Mouse (Mus musculus): ENCODE measurements around the gene Lyl1. TPM values are rescaled to one million over a fixed set of nuclear protein-coding genes. Genes with fewer than 3 reads are reported as not detected.
A peak's percentile ranks its signal among the peaks of the same experiment; 100 is the strongest.
"Not testable (repeated sequence)": the region's sequence is repeated elsewhere in the genome, so short reads cannot be mapped to it uniquely, and the experiment has no call there.

Gene Lyl1
- total RNA-seq, 2 experiments from 2014 or later = 9.6 to 10.6 TPM

- DNase-seq = no peak
Measured at GRCm38 (mm10) chr8:84668731-84669485, 32.3 kb upstream of the Lyl1 start.

GRCm38 (mm10) chr8:84670295-84671006 is 30.8 kb upstream of the Lyl1 start:
- DNase-seq = not testable (repeated sequence)

- no peak for DNase-seq
Measured at GRCm38 (mm10) chr8:84677305-84677704, 24.0 kb upstream of the Lyl1 start.

DNA sequence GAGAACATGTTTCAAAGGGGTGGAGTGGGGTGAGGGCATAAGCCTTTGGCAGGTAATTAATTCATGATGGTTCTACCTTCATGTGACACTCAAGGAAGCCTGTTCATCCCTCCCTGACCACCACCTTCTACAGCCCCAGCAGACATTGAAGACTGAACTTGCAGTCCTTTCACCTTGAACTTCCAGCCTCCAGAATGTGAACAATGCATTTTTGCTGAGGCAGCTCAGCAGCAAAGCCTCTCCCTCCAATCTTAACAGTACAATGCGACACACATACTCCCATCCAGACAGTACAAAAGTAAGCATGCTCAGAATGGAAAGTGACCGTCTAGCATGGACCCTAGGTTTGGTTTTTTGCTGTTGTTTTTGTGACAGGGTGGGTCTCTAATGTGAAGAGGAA is 19.8 kb upstream of the Lyl1 start:
- DNase-seq = no peak

DNA sequence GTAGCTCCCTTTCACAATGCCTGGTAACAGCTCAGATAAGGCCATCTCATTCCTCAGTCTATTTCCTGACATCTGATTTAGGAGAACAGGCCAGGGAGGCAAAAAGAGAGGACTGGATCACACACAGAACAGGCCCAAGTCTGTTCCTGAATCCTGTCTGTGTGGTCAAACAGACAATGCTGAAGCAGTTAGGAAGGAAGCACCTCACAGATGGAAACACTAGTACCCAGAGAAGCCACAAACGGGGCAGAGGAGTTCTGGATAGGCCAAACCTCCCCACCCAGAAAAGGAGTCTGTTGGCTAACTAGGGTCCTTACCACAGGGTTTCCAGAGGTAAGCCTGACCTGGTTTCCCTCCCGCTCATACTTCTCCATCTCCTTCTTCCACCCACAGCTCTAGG is 19.0 kb upstream of the Lyl1 start:
- DNase-seq = no peak

GRCm38 (mm10) chr8:84684537-84684936 is 16.7 kb upstream of the Lyl1 start:
- DNase-seq = no peak

DNA sequence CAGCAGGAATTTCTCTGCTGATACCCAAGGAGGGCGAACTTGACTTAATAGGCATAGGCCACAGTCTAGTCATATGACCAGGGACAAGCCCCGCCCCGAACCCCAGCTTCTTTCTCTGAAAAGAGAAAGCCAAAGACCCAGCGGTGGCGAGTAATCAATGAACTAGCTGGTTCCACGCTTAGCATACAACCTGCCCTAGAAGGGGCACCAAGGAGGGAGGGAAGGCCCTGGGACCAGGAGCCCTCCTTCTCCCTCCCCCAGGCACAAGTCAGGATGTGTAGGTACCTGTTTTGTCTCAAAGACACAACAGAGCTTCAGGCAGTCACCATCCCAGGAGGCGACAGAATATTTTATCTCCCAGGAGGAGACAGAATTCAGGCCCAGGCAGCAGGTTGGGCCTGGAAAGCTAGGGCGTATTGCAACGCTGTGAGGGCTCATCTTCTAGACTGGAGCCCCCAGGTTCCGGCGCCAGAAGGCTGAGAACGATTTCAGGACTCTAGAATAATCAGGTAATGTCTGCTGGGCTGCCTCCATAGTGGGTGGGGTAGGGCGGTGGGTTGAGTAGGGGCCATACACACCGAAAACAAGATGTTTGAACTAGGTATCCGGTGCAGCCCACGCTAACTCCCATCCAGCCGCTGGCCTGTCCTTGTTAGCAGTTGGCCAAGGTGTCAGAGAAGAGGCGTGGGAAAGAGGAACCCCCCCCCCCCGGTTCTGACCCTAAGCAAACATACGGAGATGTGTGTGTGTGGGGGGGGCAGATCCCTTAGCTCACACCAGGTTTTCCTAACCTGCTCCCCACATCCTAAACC is 14.9 kb upstream of the Lyl1 start, which contains the start of gene Trmt1:
Gene Trmt1, plus strand, starts transcription at position 117 of the 812 bp plus-strand sequence.
- no peak for DNase-seq

GRCm38 (mm10) chr8:84687003-84687704 is 14.1 kb upstream of the Lyl1 start:
- DNase-seq = peak; percentile 43

DNA sequence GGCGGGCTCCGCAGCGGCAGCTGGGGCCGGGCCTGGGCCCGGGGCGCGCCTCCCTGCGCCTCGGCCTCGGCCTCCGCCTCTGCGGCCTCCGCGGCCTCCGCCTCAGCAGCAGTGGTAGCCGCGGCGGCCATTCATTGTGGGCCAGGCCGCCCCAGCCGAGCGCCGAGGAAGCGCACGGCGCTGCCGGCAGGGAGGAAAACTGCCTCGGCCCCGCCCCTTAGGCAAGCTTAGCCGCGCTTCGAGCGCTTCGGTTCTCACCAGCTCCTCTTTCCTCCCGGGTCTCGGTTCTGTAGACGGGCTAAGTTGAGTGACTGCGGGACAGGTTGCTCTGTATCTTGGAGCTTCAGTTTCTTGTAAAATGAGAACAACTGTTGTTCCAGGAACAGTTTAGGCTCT is 13.6 kb upstream of the Lyl1 start, which contains the start of gene Nacc1:
Gene Nacc1, minus strand, starts transcription at position 158 of the 396 bp plus-strand sequence.
- DNase-seq = peak; percentile 91

GRCm38 (mm10) chr8:84689091-84689915 is 12.0 kb upstream of the Lyl1 start:
- DNase-seq = peak; percentile 92

DNA sequence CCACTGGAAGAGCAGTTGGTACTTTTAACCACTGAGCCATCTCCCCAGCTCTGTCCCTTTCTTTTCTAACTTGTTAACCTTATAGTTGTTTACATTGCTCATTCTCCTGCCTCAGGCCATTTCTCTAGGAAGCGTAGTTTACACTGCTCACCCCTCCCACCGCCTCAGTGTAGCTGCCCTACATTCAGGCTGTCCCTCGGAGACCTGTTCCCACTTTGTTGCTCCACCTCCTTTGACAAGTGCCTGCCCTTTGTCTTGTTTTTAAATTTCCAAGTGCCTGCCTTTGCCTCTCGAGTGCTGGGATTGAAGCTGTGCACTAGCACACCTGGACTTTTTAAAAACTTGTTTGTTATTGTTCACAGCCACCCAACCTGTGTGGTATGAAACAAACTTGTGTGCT is 7.9 kb upstream of the Lyl1 start:
- DNase-seq = no peak

DNA sequence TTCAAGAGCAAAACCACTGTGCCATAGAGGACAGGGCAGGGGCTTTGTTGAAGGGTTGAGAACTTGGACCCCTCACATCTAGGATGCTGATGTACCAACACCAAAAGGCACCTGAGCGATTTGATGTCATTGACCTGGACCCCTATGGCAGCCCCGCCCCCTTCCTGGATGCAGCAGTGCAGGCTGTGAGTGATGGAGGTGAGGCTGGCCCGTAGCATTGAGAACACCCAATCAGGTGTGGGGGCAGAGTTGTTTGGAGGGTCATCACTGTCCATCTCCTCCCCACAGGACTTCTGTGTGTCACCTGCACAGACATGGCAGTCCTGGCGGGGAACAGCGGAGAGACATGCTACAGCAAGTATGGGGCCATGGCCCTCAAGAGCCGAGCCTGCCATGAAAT is 6.1 kb upstream of the Lyl1 start:
- DNase-seq = no peak

DNA sequence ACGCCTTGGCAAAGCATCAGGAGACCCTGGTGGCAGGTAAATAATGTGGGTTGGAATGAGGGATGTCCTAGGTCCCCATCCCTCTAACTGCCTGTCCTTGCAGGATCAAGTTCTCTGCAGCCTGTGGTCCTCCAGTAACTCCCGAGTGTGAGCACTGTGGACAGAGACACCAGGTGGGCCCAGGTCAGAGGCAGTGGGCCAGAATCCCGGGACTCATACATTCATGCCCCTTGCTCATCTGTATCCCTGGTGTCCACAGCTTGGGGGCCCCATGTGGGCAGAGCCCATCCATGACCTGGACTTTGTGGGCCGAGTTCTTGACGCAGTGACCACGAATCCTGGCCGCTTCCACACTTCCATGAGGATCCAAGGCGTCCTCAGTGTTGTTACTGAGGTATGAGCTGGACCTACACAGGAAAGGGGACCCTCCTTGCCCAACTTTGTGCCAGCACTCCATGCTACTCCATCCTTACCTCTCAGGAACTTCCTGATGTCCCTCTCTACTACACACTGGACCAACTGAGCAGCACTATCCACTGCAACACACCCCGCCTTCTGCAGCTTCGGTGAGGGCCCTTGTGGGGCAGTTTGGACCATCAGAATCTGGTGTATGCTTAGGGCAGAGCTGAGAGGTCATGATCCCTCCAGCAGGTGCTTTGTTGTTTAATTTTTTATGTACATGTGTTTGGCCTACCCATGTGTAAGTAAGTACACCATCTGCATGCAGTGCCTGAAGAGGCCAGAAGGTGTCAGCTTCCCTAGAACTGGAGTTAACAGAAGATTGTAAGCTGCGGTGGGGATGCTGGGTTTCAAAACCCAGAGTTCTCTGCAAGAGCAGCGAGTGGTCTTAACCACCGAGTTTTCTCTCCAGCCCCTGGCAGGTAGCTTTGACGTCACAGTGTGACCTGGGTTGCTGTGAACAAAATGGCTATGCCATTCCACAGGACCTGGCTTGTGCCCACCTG is 3.8 kb upstream of the Lyl1 start:
- DNase-seq = peak; percentile 66

DNA sequence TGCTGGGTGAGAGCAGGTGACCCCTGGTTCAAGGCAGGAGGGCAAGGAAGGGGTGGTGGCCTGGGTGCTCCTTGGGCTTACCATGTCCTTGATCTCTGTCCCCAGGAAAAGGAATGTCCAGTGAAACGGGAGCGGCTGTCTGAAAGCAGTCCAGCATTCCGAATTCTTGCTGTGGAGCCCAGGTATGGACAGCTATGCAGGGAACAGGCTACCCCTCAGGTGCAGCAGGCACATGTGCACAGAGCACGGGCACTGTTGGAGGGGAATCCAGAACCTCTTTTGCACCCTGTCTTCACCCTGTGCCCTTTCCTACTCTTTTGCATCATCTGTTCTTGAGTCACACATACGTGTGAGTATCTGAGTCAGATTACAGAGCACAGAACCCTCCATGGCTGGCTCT is 3.0 kb upstream of the Lyl1 start:
- no peak for DNase-seq

DNA sequence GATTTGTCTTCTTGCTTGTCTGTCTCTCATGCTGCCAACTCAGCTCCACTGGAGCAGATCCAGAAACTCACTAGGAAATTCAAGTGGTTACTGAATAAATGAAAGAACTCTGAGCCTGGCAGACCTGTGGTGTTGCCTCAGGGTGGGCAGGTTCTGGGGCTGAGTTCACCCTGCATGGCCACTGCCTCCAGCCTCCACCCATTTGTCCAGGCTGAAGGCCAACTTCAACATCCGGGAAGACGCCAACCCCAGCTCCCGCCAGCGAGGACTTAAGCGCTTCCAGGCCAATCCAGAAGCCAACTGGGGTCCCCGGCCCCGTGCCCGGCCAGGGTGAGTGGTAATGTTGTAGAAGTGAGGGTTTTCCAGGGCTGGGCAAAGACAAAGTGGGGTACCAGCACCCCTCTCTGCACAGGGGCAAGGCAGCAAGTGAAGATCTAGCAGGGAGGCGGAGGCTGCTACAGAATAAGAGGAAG is 2.3 kb upstream of the Lyl1 start:
- DNase-seq = peak; percentile 72

GRCm38 (mm10) chr8:84699861-84700322 is 1.4 kb upstream of the Lyl1 start:
- DNase-seq = peak; percentile 79

- DNase-seq = no peak
Measured at GRCm38 (mm10) chr8:84700526-84700925, 731 bp upstream of the Lyl1 start.

DNA sequence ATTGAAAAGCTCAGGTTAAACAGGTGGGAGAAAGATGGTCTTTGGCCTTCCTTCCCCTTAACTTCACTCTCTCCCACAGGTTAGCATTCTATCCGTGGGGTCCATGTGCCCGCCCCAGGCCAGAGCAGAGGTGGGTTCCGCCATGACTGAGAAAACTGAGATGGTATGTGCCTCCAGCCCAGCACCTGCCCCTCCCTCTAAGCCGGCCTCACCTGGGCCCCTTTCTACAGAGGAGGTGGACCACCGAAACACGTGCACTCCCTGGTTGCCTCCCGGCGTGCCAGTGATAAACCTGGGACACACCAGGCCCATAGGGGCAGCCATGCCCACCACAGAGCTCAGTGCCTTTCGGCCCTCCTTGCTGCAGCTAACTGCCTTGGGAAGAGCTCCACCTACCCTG is 1.3 kb downstream of the Lyl1 start:
- no peak for DNase-seq

DNA sequence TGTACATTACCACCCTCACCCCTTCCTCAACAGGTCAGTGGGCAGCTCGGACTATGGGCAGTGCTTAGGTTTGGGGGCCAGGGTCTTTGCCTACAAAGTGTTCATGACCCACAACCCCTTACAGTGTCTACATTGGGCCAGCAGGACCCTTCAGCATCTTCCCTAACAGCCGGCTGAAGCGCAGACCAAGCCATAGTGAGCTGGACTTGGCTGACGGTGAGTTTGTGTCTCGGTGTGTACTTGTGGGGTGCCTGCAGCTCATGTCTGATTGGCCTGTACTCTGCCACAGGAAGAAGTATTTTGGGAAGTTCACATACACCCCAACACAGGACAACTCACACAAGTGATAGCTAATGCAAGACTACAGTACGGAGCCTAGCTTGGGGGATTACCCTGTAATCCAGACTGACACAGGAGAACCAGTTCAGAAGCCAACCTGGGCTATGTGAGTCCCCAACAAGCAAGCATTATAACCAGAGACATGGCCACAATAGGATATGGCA is 1.8 kb downstream of the Lyl1 start:
- DNase-seq = no peak

All from heart, postnatal 4 days (tissue).